Mouse (Mus musculus) heart, adult 2 months (tissue): ENCODE results near the gene Ank3. TPM values are rescaled to one million over a fixed set of nuclear protein-coding genes. Genes with fewer than 3 reads are reported as not detected.
A peak's percentile ranks its signal among the peaks of the same experiment; 100 is the strongest.

Experiments used
- DNase-seq, 2 experiments: peaks; one replicate each; pipeline ENCODE4 v3.0.0; 2021
- H3K27ac ChIP-seq: fragments of 200-600 bp; 2 replicates; pipeline ENCODE4 v1.8.1; 2022
- H3K27me3 ChIP-seq: fragments of 200-500 bp; 2 replicates; pipeline ENCODE4 v1.6.1; 2012; ENCODE audit warnings: mild to moderate bottlenecking, low read length, inconsistent platforms, mixed read lengths; ENCODE audit not compliant: control insufficient read depth, insufficient read depth
- H3K36me3 ChIP-seq: fragments of 200-500 bp; 2 replicates; pipeline ENCODE4 v1.6.1; 2012; ENCODE audit warnings: low read length, inconsistent platforms; ENCODE audit not compliant: control insufficient read depth, insufficient read depth
- H3K4me1 ChIP-seq: fragments of 200-500 bp; 2 replicates; pipeline ENCODE4 v1.6.1; 2011; ENCODE audit warnings: low read length; ENCODE audit not compliant: control insufficient read depth, insufficient read depth
- H3K4me3 ChIP-seq: fragments of 200-600 bp; 2 replicates; pipeline ENCODE4 v1.8.1; 2022
- H3K79me2 ChIP-seq: fragments of 200-500 bp; replicated peaks from 2 replicates; pipeline ENCODE4 v1.6.1; 2012; ENCODE audit warnings: mild to moderate bottlenecking, inconsistent platforms, low read length, moderate library complexity, mixed read lengths; ENCODE audit not compliant: control insufficient read depth, insufficient read depth
- H3K9ac ChIP-seq: fragments of 200-500 bp; 2 replicates; pipeline ENCODE4 v1.6.1; 2012; ENCODE audit warnings: low read depth, mild to moderate bottlenecking, control low read depth, inconsistent platforms, low read length, mixed read lengths
- CTCF ChIP-seq: fragments of 200-600 bp; IDR thresholded peaks from 2 replicates; pipeline ENCODE4 v1.8.1; 2022; ENCODE audit warnings: antibody characterized with exemption, mild to moderate bottlenecking, moderate library complexity
- EP300 ChIP-seq: fragments of 200-500 bp; IDR thresholded peaks from 2 replicates; pipeline ENCODE4 v1.6.1; 2011; ENCODE audit warnings: low read depth, low read length, control low read depth; ENCODE audit not compliant: insufficient read depth
- POLR2A ChIP-seq: fragments of 200-500 bp; IDR thresholded peaks from 2 replicates; pipeline ENCODE4 v1.6.1; 2011; ENCODE audit warnings: mild to moderate bottlenecking, low read depth, low read length, control low read depth; ENCODE audit not compliant: insufficient read depth
- WGBS: fragments of 180-500 bp; shearing (Covaris S2); methylation state at CpG from one replicate; pipeline ENCODE4 v1.1.7; 2018; 5-methylcytosine and 5-hydroxymethylcytosine counted together
- intact Hi-C: fragments of 180-260 bp; cut with DNase I; formaldehyde crosslinking; loops from one replicate; pipeline ENCODE4 v1.15.1; 2025
- polyA plus RNA-seq: library from polyadenylated mRNA; depleted of rRNA; stranded (reverse); fragments of >200 nt; gene quantifications from 2 replicates; pipeline ENCODE4 v1.2.3, GENCODE M21; 2012
- total RNA-seq, 2 experiments: library from RNA; stranded (reverse); gene quantifications; 2 replicates each; pipeline ENCODE4 v1.2.3; 2021

Gene Ank3
- total and polyA plus RNA-seq, 3 experiments, result 16.8 to 80.3 (median 64.6) TPM

- no peak overlapping the region for H3K4me3 ChIP-seq
- 0 out of 2 replicates have a peak, but pooled peaks cover 2% of the 10 kb centered on the region for H3K4me1 ChIP-seq
- intact Hi-C loops, result no loop called here
- no peak overlapping the region for H3K9ac ChIP-seq
- TF ChIP-seq POLR2A (no peak), EP300 (no peak)
- no peak overlapping the region for H3K27ac ChIP-seq
- 69% methylated on average over 11 of the region's 11 CpGs for WGBS
- H3K79me2 ChIP-seq, result no peaks in the 10 kb centered on the region
- H3K36me3 ChIP-seq, result no peaks in the 10 kb centered on the region
- no peaks in the 10 kb centered on the region for H3K27me3 ChIP-seq
- peak in 1 of 2 experiments; percentile 23 for DNase-seq
These were observed 354.9 kb downstream of the Ank3 start for GRCm38 (mm10) chr10:69753464-69753863.

- 0 out of 2 replicates have a peak, but pooled peaks cover 2% of the 10 kb centered on the region for H3K4me1 ChIP-seq
- no peak overlapping the region for H3K27ac ChIP-seq
- intact Hi-C loops, result no loop called here
- H3K27me3 ChIP-seq, result no peaks in the 10 kb centered on the region
- DNase-seq, result no peak
- no peak overlapping the region for H3K4me3 ChIP-seq
- 12% methylated on average over 4 of the region's 4 CpGs for WGBS
- no peaks in the 10 kb centered on the region for H3K79me2 ChIP-seq
- H3K9ac ChIP-seq, result no peak overlapping the region
- TF ChIP-seq CTCF (no peak), EP300 (no peak), POLR2A (no peak)
- H3K36me3 ChIP-seq, result no peaks in the 10 kb centered on the region
These were observed 358.5 kb downstream of the Ank3 start for GRCm38 (mm10) chr10:69756956-69757672.

GRCm38 (mm10) chr10:69762977-69763376 is 364.4 kb downstream of the Ank3 start:
- 77% methylated on average over 7 of the region's 7 CpGs for WGBS
- Histone ChIP-seq H3K9ac (no peak overlapping the region), H3K27ac (no peak overlapping the region), H3K36me3 (no peaks in the 10 kb centered on the region), H3K4me1 (no peaks in the 10 kb centered on the region), H3K79me2 (no peaks in the 10 kb centered on the region), H3K4me3 (no peak overlapping the region), H3K27me3 (no peaks in the 10 kb centered on the region)
- TF ChIP-seq CTCF (no peak), EP300 (no peak), POLR2A (no peak)
- DNase-seq, result no peak
- intact Hi-C loops, result no loop called here

- no peak for DNase-seq
- no peak overlapping the region for H3K27ac ChIP-seq
- no peak overlapping the region for H3K9ac ChIP-seq
- H3K36me3 ChIP-seq, result no peaks in the 10 kb centered on the region
- intact Hi-C loops, result no loop called here
- no peaks in the 10 kb centered on the region for H3K4me1 ChIP-seq
- no peaks in the 10 kb centered on the region for H3K27me3 ChIP-seq
- 57% methylated on average over 4 of the region's 4 CpGs for WGBS
- H3K79me2 ChIP-seq, result no peaks in the 10 kb centered on the region
- no peak overlapping the region for H3K4me3 ChIP-seq
- no peak for TF ChIP-seq POLR2A
- no peak for TF ChIP-seq EP300
- TF ChIP-seq CTCF, result no peak
These were observed 365.8 kb downstream of the Ank3 start for GRCm38 (mm10) chr10:69764402-69764801.

GRCm38 (mm10) chr10:69777065-69777645 is 378.6 kb downstream of the Ank3 start:
- TF ChIP-seq POLR2A, result no peak
- TF ChIP-seq EP300, result no peak
- TF ChIP-seq CTCF, result no peak
- Histone ChIP-seq H3K27ac (no peak overlapping the region), H3K79me2 (no peaks in the 10 kb centered on the region), H3K27me3 (no peaks in the 10 kb centered on the region), H3K4me3 (no peak overlapping the region), H3K36me3 (no peaks in the 10 kb centered on the region), H3K4me1 (no peaks in the 10 kb centered on the region), H3K9ac (no peak overlapping the region)
- 42% methylated on average over 12 of the region's 12 CpGs for WGBS
- DNase-seq, result no peak
- intact Hi-C loops, result no loop called here

GRCm38 (mm10) chr10:69777736-69778135 is 379.2 kb downstream of the Ank3 start:
- H3K4me1 ChIP-seq, result no peaks in the 10 kb centered on the region
- no peaks in the 10 kb centered on the region for H3K79me2 ChIP-seq
- H3K27me3 ChIP-seq, result no peaks in the 10 kb centered on the region
- no peak overlapping the region for H3K9ac ChIP-seq
- no peak for DNase-seq
- intact Hi-C loops, result no loop called here
- H3K4me3 ChIP-seq, result no peak overlapping the region
- 81% methylated on average over 11 of the region's 11 CpGs for WGBS
- no peaks in the 10 kb centered on the region for H3K36me3 ChIP-seq
- H3K27ac ChIP-seq, result no peak overlapping the region
- TF ChIP-seq EP300, result no peak
- no peak for TF ChIP-seq POLR2A
- no peak for TF ChIP-seq CTCF
